Mouse (Mus musculus) testis, postnatal 14 days (tissue): ENCODE data around the gene Mmadhc.

ENCODE experiments used
- DNase-seq: peaks from one replicate; pipeline ENCODE4 v3.0.0; 2021; ENCODE audit warnings: low spot score

Gene Mmadhc

GRCm38 (mm10) chr2:50265215-50265785 is 31.3 kb downstream of the Mmadhc start:
- no peak for DNase-seq

- no peak for DNase-seq
These were observed 32.5 kb downstream of the Mmadhc start for GRCm38 (mm10) chr2:50264059-50264458.

- no peak for DNase-seq
These were observed 41.6 kb downstream of the Mmadhc start for GRCm38 (mm10) chr2:50254955-50255354.

GRCm38 (mm10) chr2:50248551-50248950 is 48.0 kb downstream of the Mmadhc start:
- DNase-seq, result no peak

- DNase-seq, result peak; percentile 16
These were observed 63.1 kb downstream of the Mmadhc start for GRCm38 (mm10) chr2:50233491-50233890.
